Mouse (Mus musculus) spleen, adult 2 months (tissue): ENCODE data around the gene Rgs11.

Source experiments
- CTCF ChIP-seq: fragments of 200-500 bp; IDR thresholded peaks from 2 replicates; pipeline ENCODE4 v1.5.1; 2011; ENCODE audit warnings: mild to moderate bottlenecking, inconsistent platforms; ENCODE audit not compliant: insufficient read depth, insufficient read length, insufficient replicate concordance; ENCODE audit errors: extremely low read depth
- POLR2A ChIP-seq: fragments of 200-500 bp; IDR thresholded peaks from 2 replicates; pipeline ENCODE4 v1.6.1; 2011; ENCODE audit warnings: low read depth, low read length, inconsistent platforms

DNA sequence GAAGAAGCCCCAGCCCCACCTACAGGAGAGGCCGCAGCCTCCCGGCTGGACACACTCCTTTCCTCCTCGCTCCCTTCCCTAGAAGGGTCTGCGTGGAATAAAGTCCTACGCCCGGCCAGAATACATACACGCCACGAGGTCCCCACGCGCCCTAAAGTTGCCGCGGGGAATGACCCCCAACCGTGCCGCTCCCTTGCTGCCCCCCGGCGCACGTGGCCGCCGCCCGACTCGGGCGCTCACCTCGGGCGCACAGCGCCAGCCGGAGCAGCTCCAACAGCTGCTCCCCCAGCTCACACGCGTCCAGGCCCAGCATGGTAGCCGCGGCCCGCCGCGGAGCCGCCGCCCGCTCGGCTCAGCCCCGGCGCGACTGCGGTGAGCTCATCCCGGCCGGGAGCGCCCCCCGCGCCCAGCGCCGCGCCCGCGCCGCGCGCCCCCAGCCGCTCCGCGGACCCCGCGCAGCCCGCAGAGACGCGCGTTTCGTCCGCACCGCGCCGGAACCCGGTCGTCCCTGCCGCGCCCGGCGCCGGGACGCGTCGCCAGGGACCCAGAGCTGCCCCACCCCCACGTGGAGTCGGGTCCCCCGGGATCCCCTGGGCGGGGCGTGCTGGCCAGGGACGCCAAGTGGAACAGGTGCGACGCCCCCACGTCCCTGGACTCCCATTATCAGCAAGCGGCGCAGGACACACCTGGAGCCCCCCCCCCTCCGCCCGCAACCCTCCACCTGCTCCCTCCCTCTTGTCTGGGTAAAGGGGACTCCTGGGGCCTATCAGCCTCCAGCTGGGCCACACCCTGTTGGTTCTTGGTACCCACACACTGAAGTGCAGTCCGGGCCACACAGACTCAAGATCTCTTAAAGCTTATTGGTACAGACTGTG is 1.7 kb upstream of the Rgs11 start:
- TF ChIP-seq POLR2A = no peak
- no peak for TF ChIP-seq CTCF
